Mouse (Mus musculus) layer of hippocampus, adult 2 months (tissue): ENCODE data around the gene Notch1. TPM values are rescaled to one million over a fixed set of nuclear protein-coding genes. Genes with fewer than 3 reads are reported as not detected.

ENCODE experiments used
- DNase-seq, 2 experiments: peaks; one replicate each; pipeline ENCODE4 v3.0.0; 2022; ENCODE audit warnings: low spot score in 2 of 2
- H3K27ac ChIP-seq: fragments of 200-600 bp; 2 replicates; pipeline ENCODE4 v1.8.1; 2022
- H3K4me3 ChIP-seq: fragments of 200-600 bp; 2 replicates; pipeline ENCODE4 v1.8.1; 2022; ENCODE audit warnings: mild to moderate bottlenecking
- CTCF ChIP-seq: fragments of 200-600 bp; conservative IDR thresholded peaks from 2 replicates; pipeline ENCODE4 v1.8.1; 2022; ENCODE audit warnings: antibody characterized with exemption, mild to moderate bottlenecking, moderate library complexity
- total RNA-seq, 2 experiments: library from RNA; stranded (reverse); gene quantifications; 2 replicates each; pipeline ENCODE4 v1.2.3; 2021

Notch1 gene
- total RNA-seq, 2 experiments from 2014 or later = 32.7 to 35.7 TPM

- no peak for DNase-seq
- no peak overlapping the region for H3K27ac ChIP-seq
- no peak overlapping the region for H3K4me3 ChIP-seq
- TF ChIP-seq CTCF = no peak
Observed at GRCm38 (mm10) chr2:26480911-26481310, 35.6 kb downstream of the Notch1 start.

DNA sequence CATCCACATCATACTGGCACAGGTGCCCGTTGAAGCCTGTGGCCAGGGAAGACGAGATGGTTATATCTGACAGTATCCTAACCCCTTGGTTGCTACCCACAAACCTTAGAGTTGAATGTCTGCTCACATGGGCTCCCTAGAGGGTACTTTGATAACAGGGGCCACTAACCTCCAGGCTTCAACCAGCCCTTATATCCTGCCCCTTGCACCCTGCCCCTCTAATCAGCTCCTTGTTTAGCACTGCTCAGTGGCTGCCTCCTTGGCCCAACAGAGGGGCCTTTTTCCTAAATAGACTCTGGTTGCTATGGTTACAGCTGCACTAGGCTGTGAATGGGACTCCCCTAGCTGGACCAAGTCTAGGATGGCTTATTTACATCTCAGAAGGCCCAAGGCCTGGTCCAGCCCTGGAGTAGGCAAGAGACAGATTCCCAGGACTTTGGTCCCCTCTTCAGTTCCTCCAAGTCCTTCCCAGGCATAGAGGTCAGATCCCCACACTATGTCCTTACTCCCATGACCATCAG is 37.7 kb downstream of the Notch1 start:
- TF ChIP-seq CTCF = no peak
- H3K27ac ChIP-seq = peak overlapping the region; percentile 39; the same call in 1 of the 2 replicates
- DNase-seq = peak in 1 of 2 experiments; percentile 46
- no peak overlapping the region for H3K4me3 ChIP-seq

DNA sequence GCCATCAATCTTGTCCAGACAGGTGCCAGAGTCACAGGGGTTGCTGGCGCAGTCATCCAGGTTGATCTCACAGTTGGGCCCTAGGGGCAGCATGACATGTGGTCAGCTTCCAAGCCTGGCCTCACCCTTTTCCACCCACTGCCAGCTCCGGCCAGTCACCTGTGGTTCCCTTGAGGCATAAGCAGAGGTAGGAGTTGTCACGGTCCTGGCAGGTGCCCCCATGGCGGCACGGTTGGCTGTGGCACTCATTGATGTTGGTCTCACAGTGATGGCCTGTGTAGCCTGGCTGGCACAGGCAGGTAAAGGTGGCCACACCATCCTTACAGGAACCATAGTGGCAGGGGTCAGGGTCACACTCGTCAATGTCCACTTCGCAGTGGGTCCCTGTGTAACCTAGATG is 38.6 kb downstream of the Notch1 start:
- Histone ChIP-seq H3K27ac (no peak overlapping the region; the same call in 1 of the 2 replicates), H3K4me3 (no peak overlapping the region)
- TF ChIP-seq CTCF = no peak
- no peak for DNase-seq

- peak; percentile 34 for TF ChIP-seq CTCF
- no peak overlapping the region for H3K4me3 ChIP-seq
Observed at GRCm38 (mm10) chr2:26475505-26476430, 40.7 kb downstream of the Notch1 start.

DNA sequence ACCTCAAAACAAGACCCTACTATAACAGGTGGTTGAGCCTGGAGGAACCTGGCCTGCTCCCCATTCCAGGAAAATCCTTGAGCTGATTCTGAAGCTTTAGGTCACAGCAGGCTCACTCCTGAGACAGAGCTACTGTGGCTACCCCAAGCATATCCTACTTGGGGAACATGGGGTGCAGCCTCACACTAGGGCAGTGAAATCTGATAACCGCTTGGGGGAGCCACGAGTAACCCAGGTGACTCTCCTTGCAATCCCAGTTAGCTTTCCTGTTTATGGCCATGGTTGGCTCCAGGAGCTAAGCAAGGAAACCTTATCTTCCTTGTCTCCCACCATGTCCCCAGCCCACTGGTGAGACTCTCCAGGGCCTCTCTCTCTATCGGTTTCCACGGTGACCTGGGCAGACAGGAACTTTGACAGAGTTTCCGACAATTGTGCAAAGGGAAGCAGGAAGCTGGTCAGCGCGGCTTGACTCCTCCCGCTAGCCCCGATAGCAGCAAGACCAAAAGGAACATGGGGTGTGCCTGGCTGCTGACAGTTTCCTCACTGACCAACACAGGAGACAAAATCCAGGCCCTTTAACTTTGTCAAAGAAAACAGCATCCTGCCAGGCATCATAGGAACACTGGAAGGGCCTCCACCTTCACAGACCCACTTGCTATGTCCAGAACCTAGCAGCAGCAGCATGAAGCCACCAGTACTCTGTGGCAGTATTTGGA is 41.5 kb downstream of the Notch1 start:
- Histone ChIP-seq H3K27ac (peak overlapping the region; percentile 82), H3K4me3 (no peak overlapping the region)
- no peak for DNase-seq
- TF ChIP-seq CTCF = peak; percentile 69

More at GRCm38 (mm10) chr2:26475505-26476430, 40.7 kb downstream of the Notch1 start:
- peak overlapping the region; percentile 82 for H3K27ac ChIP-seq
- no peak for DNase-seq

- DNase-seq = no peak
- H3K27ac ChIP-seq = peak overlapping the region; percentile 82; the same call in 1 of the 2 replicates
- no peak overlapping the region for H3K4me3 ChIP-seq
- no peak for TF ChIP-seq CTCF
Observed at GRCm38 (mm10) chr2:26472312-26473090, 44.0 kb downstream of the Notch1 start.

DNA sequence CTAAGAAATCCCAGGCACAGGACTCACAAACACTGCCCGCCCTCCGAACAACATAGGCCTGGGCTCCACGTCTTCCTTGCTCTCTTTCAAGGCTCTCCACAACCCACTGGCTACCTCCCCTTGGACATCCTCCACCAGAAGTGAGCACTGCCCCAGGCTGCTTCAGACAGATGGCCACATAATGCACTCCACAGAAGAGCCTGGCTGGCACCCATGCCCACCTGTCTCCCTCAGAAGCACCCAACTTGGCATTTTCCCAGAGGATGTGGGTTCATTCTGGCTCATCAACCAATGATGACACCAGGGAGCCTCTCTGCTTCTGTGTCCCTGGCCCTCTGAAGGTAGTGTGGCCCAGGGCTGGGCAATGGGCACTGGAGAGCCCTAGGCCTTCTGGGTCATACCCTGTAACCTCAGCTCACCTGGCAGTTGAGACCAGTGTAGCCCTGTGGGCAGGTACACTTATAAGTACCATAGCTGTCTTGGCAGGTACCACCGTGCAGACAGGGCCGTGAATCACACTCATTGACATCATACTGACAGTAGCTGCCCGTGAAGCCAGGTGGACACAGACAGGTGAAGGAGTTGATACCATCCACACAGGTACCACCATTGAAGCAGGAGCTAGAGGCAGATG is 44.7 kb downstream of the Notch1 start:
- Histone ChIP-seq H3K4me3 (no peak overlapping the region), H3K27ac (no peak overlapping the region)
- DNase-seq = no peak
- no peak for TF ChIP-seq CTCF

- DNase-seq = no peak
- TF ChIP-seq CTCF = no peak
- Histone ChIP-seq H3K4me3 (no peak overlapping the region), H3K27ac (no peak overlapping the region)
Observed at GRCm38 (mm10) chr2:26470967-26471366, 45.5 kb downstream of the Notch1 start.

- no peak for DNase-seq
- H3K27ac ChIP-seq = no peak overlapping the region
- TF ChIP-seq CTCF = no peak
Observed at GRCm38 (mm10) chr2:26468376-26468775, 48.1 kb downstream of the Notch1 start.

DNA sequence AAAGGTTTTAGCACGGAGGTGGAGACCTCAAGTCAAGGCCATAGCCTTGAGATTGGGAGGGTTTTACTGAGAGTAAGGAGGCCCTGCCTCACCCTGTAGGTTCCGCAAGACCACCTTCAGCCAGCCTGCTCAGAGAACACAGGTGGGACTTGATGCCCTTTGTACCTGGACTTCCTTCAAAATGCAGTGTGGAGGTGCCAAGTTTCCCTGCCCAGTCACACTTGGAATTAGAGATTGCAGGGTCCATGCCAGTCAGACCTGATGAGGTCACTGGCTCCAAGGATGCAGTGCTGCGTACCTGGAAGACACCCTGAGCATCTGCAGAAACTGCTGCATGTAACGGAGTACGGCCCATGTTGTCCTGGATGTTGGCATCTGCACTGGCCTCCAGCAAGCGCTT is 53.1 kb downstream of the Notch1 start:
- Histone ChIP-seq H3K27ac (no peak overlapping the region), H3K4me3 (no peak overlapping the region)
- DNase-seq = no peak
- no peak for TF ChIP-seq CTCF

More at GRCm38 (mm10) chr2:26468376-26468775, 48.1 kb downstream of the Notch1 start:
- H3K4me3 ChIP-seq = no peak overlapping the region

DNA sequence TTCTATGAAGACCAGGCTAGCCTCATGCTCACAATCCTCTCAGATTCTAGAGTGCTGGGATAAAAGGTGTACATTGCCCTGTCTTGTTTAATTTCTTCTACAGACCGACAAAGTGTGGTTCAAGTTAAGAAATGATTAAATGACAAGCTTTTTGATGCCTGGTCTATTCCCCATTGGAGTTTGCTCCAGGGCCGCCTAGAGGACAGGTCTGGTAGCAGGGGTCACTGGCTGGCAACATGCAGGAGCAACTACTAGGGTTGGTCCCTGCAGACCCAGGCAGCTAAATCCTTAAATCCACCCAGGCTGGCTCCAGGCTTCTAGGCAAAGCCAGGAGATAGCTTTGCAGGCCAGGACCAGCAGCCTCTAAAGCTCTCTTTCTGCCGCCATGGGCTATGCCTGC is 53.5 kb downstream of the Notch1 start:
- peak; percentile 17; the same call in 1 of the 2 replicates for TF ChIP-seq CTCF
- no peak overlapping the region for H3K27ac ChIP-seq
- DNase-seq = no peak
- no peak overlapping the region for H3K4me3 ChIP-seq

DNA sequence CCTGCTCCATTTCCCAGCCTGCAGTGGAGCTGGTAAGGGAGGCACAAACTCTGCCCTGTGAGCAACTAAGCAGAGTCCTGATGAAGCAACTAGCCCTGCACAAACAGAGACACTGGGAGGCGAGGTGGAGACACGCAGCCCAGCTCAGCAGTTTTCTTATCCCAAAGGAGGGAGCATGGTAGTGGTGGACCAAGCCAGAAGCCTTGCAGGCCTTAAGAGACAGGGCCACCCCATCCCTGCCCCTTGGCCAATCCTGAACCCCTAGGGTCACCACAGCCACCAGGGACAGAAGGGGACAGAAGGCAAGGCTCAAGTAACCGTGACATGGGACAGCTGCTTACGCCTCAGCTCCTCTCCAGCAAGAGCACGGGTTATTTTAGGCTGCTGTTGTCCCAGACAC is 54.8 kb downstream of the Notch1 start:
- no peak for DNase-seq
- no peak overlapping the region for H3K4me3 ChIP-seq
- H3K27ac ChIP-seq = no peak overlapping the region
- no peak for TF ChIP-seq CTCF
